Mouse (Mus musculus) lung, postnatal 4 days (tissue): Measurements from ENCODE around the gene Uri1.

Source experiments
- DNase-seq, 2 experiments: peaks; one replicate each; pipeline ENCODE4 v3.0.0; 2021

Uri1 gene

GRCm38 (mm10) chr7:38012811-38013210 lies 10.5 kb downstream of the Uri1 start:
- DNase-seq = no peak

GRCm38 (mm10) chr7:38008359-38008758 lies 15.0 kb downstream of the Uri1 start:
- DNase-seq = no peak

GRCm38 (mm10) chr7:38002451-38002850 lies 20.9 kb downstream of the Uri1 start:
- DNase-seq = no peak

- DNase-seq = no peak
Observed at GRCm38 (mm10) chr7:37999691-38000090, 23.7 kb downstream of the Uri1 start.

- no peak for DNase-seq
Observed at GRCm38 (mm10) chr7:37992861-37993260, 30.5 kb downstream of the Uri1 start.

GRCm38 (mm10) chr7:37984866-37985265 lies 38.5 kb downstream of the Uri1 start:
- no peak for DNase-seq

- no peak for DNase-seq
Observed at GRCm38 (mm10) chr7:37983471-37983870, 39.9 kb downstream of the Uri1 start.

GRCm38 (mm10) chr7:37979729-37980128 lies 43.6 kb downstream of the Uri1 start:
- no peak for DNase-seq

- no peak for DNase-seq
Observed at GRCm38 (mm10) chr7:37978412-37978811, 44.9 kb downstream of the Uri1 start.

- no peak for DNase-seq
Observed at GRCm38 (mm10) chr7:37977676-37978075, 45.7 kb downstream of the Uri1 start.

GRCm38 (mm10) chr7:37972999-37973555 lies 50.3 kb downstream of the Uri1 start:
- DNase-seq = no peak

- peak in 1 of 2 experiments; percentile 39 for DNase-seq
Observed at GRCm38 (mm10) chr7:37972571-37972970, 50.8 kb downstream of the Uri1 start.

GRCm38 (mm10) chr7:37962326-37962725 lies 61.0 kb downstream of the Uri1 start:
- no peak for DNase-seq

- DNase-seq = no peak
Observed at GRCm38 (mm10) chr7:37961247-37961646, 62.1 kb downstream of the Uri1 start.

GRCm38 (mm10) chr7:37951841-37952240 lies 71.5 kb downstream of the Uri1 start:
- no peak for DNase-seq

GRCm38 (mm10) chr7:37936459-37936858 lies 86.9 kb downstream of the Uri1 start:
- DNase-seq = peak; percentile 28 to 43

- DNase-seq = peak in 1 of 2 experiments; percentile 60
Observed at GRCm38 (mm10) chr7:37935786-37936185, 87.6 kb downstream of the Uri1 start.

- peak; percentile 51 to 57 for DNase-seq
Observed at GRCm38 (mm10) chr7:37934770-37935182, 88.6 kb downstream of the Uri1 start.

GRCm38 (mm10) chr7:37933754-37934308 lies 89.5 kb downstream of the Uri1 start:
- no peak for DNase-seq

GRCm38 (mm10) chr7:37931631-37932030 lies 91.7 kb downstream of the Uri1 start:
- DNase-seq = no peak

- no peak for DNase-seq
Observed at GRCm38 (mm10) chr7:37929738-37930137, 93.6 kb downstream of the Uri1 start.

GRCm38 (mm10) chr7:37922999-37923398 lies 100.4 kb downstream of the Uri1 start:
- DNase-seq = no peak

- peak in 1 of 2 experiments; percentile 12 for DNase-seq
Observed at GRCm38 (mm10) chr7:37921681-37922430, 101.5 kb downstream of the Uri1 start.

- no peak for DNase-seq
Observed at GRCm38 (mm10) chr7:37918926-37919325, 104.4 kb downstream of the Uri1 start.
